Mouse (Mus musculus) heart, embryonic 13.5 days (tissue): ENCODE results near the gene Ipmk. TPM values are rescaled to one million over a fixed set of nuclear protein-coding genes. Genes with fewer than 3 reads are reported as not detected.

Experiments
- ATAC-seq: fragments of 200-750 bp; cut with Nextera tagmentation; 2 replicates; pipeline ENCODE4 v1.8.0; 2017; ENCODE audit warnings: moderate TSS enrichment; ENCODE audit not compliant: insufficient number of reproducible peaks, low FRiP score, low TSS enrichment; ENCODE audit errors: extremely low read depth
- H3K27ac ChIP-seq: fragments of 300-500 bp; sonication (generic); replicated peaks from 2 replicates; pipeline ENCODE4 v1.5.1; 2015; ENCODE audit warnings: moderate library complexity, mild to moderate bottlenecking, inconsistent platforms
- H3K27me3 ChIP-seq: fragments of 300-500 bp; sonication (generic); replicated peaks from 2 replicates; pipeline ENCODE4 v1.6.1; 2015; ENCODE audit warnings: mild to moderate bottlenecking, inconsistent platforms
- H3K36me3 ChIP-seq: fragments of 300-500 bp; sonication (generic); 2 replicates; pipeline ENCODE4 v1.6.1; 2015; ENCODE audit warnings: mild to moderate bottlenecking, inconsistent platforms
- H3K4me1 ChIP-seq: fragments of 300-500 bp; sonication (generic); 2 replicates; pipeline ENCODE4 v1.6.1; 2015; ENCODE audit warnings: inconsistent platforms
- H3K4me2 ChIP-seq: fragments of 300-500 bp; sonication (generic); 2 replicates; pipeline ENCODE4 v1.6.1; 2015; ENCODE audit warnings: inconsistent platforms, mild to moderate bottlenecking, moderate library complexity
- H3K4me3 ChIP-seq: fragments of 300-500 bp; sonication (generic); 2 replicates; pipeline ENCODE4 v1.5.1; 2015; ENCODE audit warnings: moderate library complexity, mild to moderate bottlenecking, inconsistent platforms
- H3K9ac ChIP-seq: fragments of 300-500 bp; sonication (generic); 2 replicates; pipeline ENCODE4 v1.6.1; 2015; ENCODE audit warnings: inconsistent platforms, mild to moderate bottlenecking, moderate library complexity
- H3K9me3 ChIP-seq: fragments of 300-500 bp; sonication (generic); 2 replicates; pipeline ENCODE4 v1.6.1; 2016; ENCODE audit warnings: inconsistent platforms
- WGBS: fragments of 180-500 bp; shearing (Covaris S2); methylation state at CpG from one replicate; pipeline ENCODE4 v1.1.7; 2015; ENCODE audit warnings: mixed read lengths; 5-methylcytosine and 5-hydroxymethylcytosine counted together
- polyA plus RNA-seq: library from polyadenylated mRNA; unstranded; fragments of >200 nt; fragmentation: Nextera tagmentation; extraction: Ambion mirVana; gene quantifications from 2 replicates; pipeline ENCODE4 v1.2.1, GENCODE M21; 2015

The Ipmk gene
- polyA plus RNA-seq, 1 experiment from 2014 or later: 5.6 TPM

GRCm38 (mm10) chr10:71326789-71327188, 20.8 kb upstream of the Ipmk start:
- Histone ChIP-seq H3K4me2 (no peak overlapping the region), H3K27ac (no peak overlapping the region), H3K9ac (no peak overlapping the region), H3K4me3 (no peak overlapping the region), H3K4me1 (no peaks in the 10 kb centered on the region), H3K27me3 (no peaks in the 10 kb centered on the region), H3K36me3 (peaks cover 24% of the 10 kb centered on the region), H3K9me3 (no peaks in the 10 kb centered on the region)
- WGBS: 14% methylated on average over 7 of the region's 7 CpGs
- no peak for ATAC-seq

- no peak overlapping the region for H3K4me3 ChIP-seq
- WGBS: 77% methylated on average over 10 of the region's 10 CpGs
- no peak for ATAC-seq
Observed at GRCm38 (mm10) chr10:71327386-71327785, 20.2 kb upstream of the Ipmk start.

GRCm38 (mm10) chr10:71328382-71328781, 19.2 kb upstream of the Ipmk start:
- no peaks in the 10 kb centered on the region for H3K4me1 ChIP-seq
- H3K9ac ChIP-seq: no peak overlapping the region
- H3K4me3 ChIP-seq: no peak overlapping the region
- H3K27ac ChIP-seq: no peak overlapping the region
- no peaks in the 10 kb centered on the region for H3K27me3 ChIP-seq
- H3K9me3 ChIP-seq: no peaks in the 10 kb centered on the region
- H3K36me3 ChIP-seq: peaks cover 30% of the 10 kb centered on the region
- no peak for ATAC-seq
- H3K4me2 ChIP-seq: no peak overlapping the region
- WGBS: 79% methylated on average over 6 of the region's 6 CpGs

More at GRCm38 (mm10) chr10:71327386-71327785, 20.2 kb upstream of the Ipmk start:
- Histone ChIP-seq H3K4me1 (no peaks in the 10 kb centered on the region), H3K36me3 (peaks cover 26% of the 10 kb centered on the region), H3K27me3 (no peaks in the 10 kb centered on the region), H3K9ac (no peak overlapping the region), H3K4me2 (no peak overlapping the region), H3K9me3 (no peaks in the 10 kb centered on the region), H3K27ac (no peak overlapping the region)

- WGBS: 82% methylated on average over 5 of the region's 5 CpGs
- peaks cover 34% of the 10 kb centered on the region for H3K36me3 ChIP-seq
Observed at GRCm38 (mm10) chr10:71328870-71329269, 18.7 kb upstream of the Ipmk start.

DNA sequence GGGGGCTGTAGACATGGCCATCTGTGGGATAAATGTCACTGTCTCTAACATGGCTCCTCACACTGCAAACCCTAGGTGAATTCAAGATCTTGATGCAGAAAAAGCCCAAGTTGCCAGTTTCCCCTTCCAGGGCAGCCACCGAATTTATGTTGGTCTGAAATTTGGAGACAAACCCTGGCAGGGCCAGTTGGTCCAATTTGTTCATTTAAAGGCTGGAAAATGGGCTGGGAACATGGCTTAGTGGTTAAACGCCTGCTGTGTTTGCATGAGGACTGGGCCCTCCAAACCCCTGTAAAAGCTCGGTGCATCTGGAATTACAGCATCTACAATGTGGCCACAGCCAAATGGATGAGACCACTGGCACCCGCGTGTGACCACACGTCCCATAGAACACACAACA, 18.3 kb upstream of the Ipmk start:
- Histone ChIP-seq H3K9ac (no peak overlapping the region), H3K9me3 (no peaks in the 10 kb centered on the region), H3K4me2 (no peak overlapping the region), H3K27me3 (no peaks in the 10 kb centered on the region), H3K4me1 (no peaks in the 10 kb centered on the region), H3K36me3 (peaks cover 38% of the 10 kb centered on the region), H3K4me3 (no peak overlapping the region), H3K27ac (no peak overlapping the region)
- no peak for ATAC-seq
- WGBS: 88% methylated on average over 6 of the region's 6 CpGs

More at GRCm38 (mm10) chr10:71328870-71329269, 18.7 kb upstream of the Ipmk start:
- Histone ChIP-seq H3K4me2 (no peak overlapping the region), H3K9me3 (no peaks in the 10 kb centered on the region), H3K4me1 (no peaks in the 10 kb centered on the region), H3K27me3 (no peaks in the 10 kb centered on the region), H3K4me3 (no peak overlapping the region), H3K9ac (no peak overlapping the region), H3K27ac (no peak overlapping the region)
- no peak for ATAC-seq

- Histone ChIP-seq H3K27me3 (no peaks in the 10 kb centered on the region), H3K9ac (no peak overlapping the region), H3K4me2 (no peak overlapping the region), H3K4me3 (no peak overlapping the region), H3K36me3 (peaks cover 46% of the 10 kb centered on the region), H3K4me1 (no peaks in the 10 kb centered on the region), H3K9me3 (no peaks in the 10 kb centered on the region), H3K27ac (no peak overlapping the region)
- WGBS: 95% methylated on average over 12 of the region's 12 CpGs
- no peak for ATAC-seq
Observed at GRCm38 (mm10) chr10:71330070-71330469, 17.5 kb upstream of the Ipmk start.

- peaks cover 60% of the 10 kb centered on the region for H3K36me3 ChIP-seq
- H3K4me1 ChIP-seq: no peaks in the 10 kb centered on the region
- H3K27ac ChIP-seq: no peak overlapping the region
- no peaks in the 10 kb centered on the region for H3K27me3 ChIP-seq
- H3K9me3 ChIP-seq: no peaks in the 10 kb centered on the region
- WGBS: 88% methylated on average over 7 of the region's 7 CpGs
- H3K4me3 ChIP-seq: no peak overlapping the region
- H3K4me2 ChIP-seq: no peak overlapping the region
- ATAC-seq: no peak
- no peak overlapping the region for H3K9ac ChIP-seq
Observed at GRCm38 (mm10) chr10:71331908-71332307, 15.7 kb upstream of the Ipmk start.

DNA sequence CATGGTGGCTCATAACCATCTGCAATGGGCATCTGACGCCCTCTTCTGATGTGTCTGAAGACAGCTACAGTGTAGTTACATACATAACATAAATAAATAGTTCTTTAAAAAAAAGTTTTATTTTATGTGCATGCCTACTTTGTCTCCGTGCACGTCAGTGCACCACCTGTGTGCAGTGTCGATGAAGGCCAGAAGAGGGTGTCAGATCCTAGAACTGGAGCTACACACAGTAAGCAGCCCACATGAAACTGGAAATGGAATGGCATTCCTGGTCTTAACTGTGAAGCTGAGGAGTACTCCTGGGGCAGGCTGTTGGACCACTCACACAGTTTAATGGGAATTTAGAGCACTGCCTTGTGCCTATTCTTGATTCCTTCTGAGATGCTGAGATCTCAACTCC, 15.2 kb upstream of the Ipmk start:
- no peak overlapping the region for H3K9ac ChIP-seq
- H3K9me3 ChIP-seq: no peaks in the 10 kb centered on the region
- H3K27ac ChIP-seq: no peak overlapping the region
- WGBS: 89% methylated on average over 4 of the region's 4 CpGs
- ATAC-seq: no peak
- H3K4me1 ChIP-seq: no peaks in the 10 kb centered on the region
- H3K4me3 ChIP-seq: no peak overlapping the region
- no peak overlapping the region for H3K4me2 ChIP-seq
- no peaks in the 10 kb centered on the region for H3K27me3 ChIP-seq
- peaks cover 60% of the 10 kb centered on the region for H3K36me3 ChIP-seq

- Histone ChIP-seq H3K4me2 (no peak overlapping the region), H3K36me3 (peaks cover 60% of the 10 kb centered on the region), H3K27me3 (no peaks in the 10 kb centered on the region), H3K27ac (no peak overlapping the region), H3K4me1 (peaks cover 4% of the 10 kb centered on the region; the same call in 1 of the 2 replicates), H3K9ac (no peak overlapping the region), H3K4me3 (no peak overlapping the region), H3K9me3 (no peaks in the 10 kb centered on the region)
- WGBS: 90% methylated on average over 9 of the region's 9 CpGs
- no peak for ATAC-seq
Observed at GRCm38 (mm10) chr10:71332859-71333258, 14.7 kb upstream of the Ipmk start.

GRCm38 (mm10) chr10:71337733-71338132, 9.8 kb upstream of the Ipmk start:
- no peak overlapping the region for H3K4me3 ChIP-seq
- H3K27me3 ChIP-seq: no peaks in the 10 kb centered on the region
- H3K4me1 ChIP-seq: peaks cover 21% of the 10 kb centered on the region
- WGBS: 88% methylated on average over 2 of the region's 2 CpGs
- H3K9me3 ChIP-seq: no peaks in the 10 kb centered on the region
- no peak overlapping the region for H3K4me2 ChIP-seq
- H3K36me3 ChIP-seq: peaks cover 30% of the 10 kb centered on the region
- H3K27ac ChIP-seq: no peak overlapping the region
- no peak for ATAC-seq
- no peak overlapping the region for H3K9ac ChIP-seq

GRCm38 (mm10) chr10:71338156-71338905, 9.2 kb upstream of the Ipmk start:
- no peak overlapping the region for H3K4me3 ChIP-seq
- no peaks in the 10 kb centered on the region for H3K27me3 ChIP-seq
- no peak overlapping the region for H3K4me2 ChIP-seq
- WGBS: 74% methylated on average over 8 of the region's 8 CpGs
- no peak for ATAC-seq
- H3K27ac ChIP-seq: no peak overlapping the region
- no peak overlapping the region; the same call in 1 of the 2 replicates for H3K9ac ChIP-seq
- H3K4me1 ChIP-seq: peaks cover 26% of the 10 kb centered on the region
- H3K36me3 ChIP-seq: peaks cover 29% of the 10 kb centered on the region
- no peaks in the 10 kb centered on the region for H3K9me3 ChIP-seq

- H3K4me2 ChIP-seq: no peak overlapping the region
- H3K4me1 ChIP-seq: peaks cover 35% of the 10 kb centered on the region
- H3K4me3 ChIP-seq: no peak overlapping the region
- ATAC-seq: no peak
- peaks cover 20% of the 10 kb centered on the region for H3K36me3 ChIP-seq
- 55% methylated on average over 4 of the region's 4 CpGs for WGBS
- H3K27me3 ChIP-seq: no peaks in the 10 kb centered on the region
- H3K27ac ChIP-seq: no peak overlapping the region
- H3K9me3 ChIP-seq: no peaks in the 10 kb centered on the region
- peak overlapping the region; percentile 37; the same call in 1 of the 2 replicates for H3K9ac ChIP-seq
Observed at GRCm38 (mm10) chr10:71339463-71339862, 8.1 kb upstream of the Ipmk start.
